Mouse (Mus musculus): ENCODE measurements around the gene Abca1.

Abca1 gene

DNA sequence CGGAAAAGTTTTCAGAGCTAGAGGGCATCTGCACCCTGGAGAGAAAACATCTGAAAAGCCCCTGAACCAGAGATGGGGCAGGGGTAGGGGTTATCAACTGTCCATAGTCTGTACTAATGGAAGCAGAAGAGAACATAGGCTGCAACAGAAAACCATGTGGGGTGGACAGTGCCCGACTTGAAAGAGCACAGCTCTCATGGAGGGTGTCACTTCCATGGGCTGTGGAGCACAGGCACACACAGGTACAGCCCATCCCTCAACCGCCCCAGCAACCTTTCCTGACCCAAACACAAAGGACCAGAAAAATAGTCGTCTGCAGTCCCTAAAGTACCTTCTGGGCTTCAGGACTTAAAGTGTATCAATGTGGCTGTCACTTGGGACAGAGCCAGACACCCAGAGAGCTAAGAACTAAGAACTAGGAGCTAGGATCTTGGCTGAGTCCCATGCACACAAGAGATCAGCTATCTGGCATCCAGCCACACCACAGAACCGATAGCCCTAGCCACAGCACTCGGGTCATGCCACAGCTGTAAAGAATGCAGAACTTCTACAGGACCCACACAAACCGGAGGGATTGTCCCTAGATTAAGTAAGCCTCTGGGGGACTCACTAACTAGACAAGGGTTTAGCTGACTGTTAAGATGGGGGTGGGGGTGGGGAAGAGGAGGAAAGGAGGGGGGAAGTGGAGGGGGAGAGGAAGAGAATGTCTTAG, 38.0 kb downstream of the Abca1 start:
- no peak for DNase-seq (ENCODE audit: low read depth, low spot score)

DNA sequence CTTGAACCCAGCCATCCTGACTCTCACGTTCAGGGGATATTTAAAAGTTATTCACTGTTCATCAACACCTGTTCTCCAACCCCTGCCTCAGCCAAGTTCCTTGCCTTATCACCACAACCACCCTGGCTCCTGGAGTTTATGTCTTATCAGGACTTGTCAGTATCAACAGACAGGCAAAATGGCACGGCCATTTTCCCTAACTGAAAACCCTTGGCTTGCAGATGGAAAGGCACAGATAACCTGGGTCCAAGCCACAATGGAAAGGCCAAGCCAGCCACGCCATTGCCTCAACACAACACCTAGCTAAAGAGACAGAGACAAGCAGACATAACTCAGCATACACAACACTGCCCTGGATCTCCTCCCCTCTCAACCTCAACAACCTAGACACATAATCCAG, 38.6 kb downstream of the Abca1 start:
- no peak for DNase-seq (ENCODE audit: low read depth, low spot score)

GRCm38 (mm10) chr4:53120038-53120685, 39.5 kb downstream of the Abca1 start:
- DNase-seq (ENCODE audit: low read depth, low spot score): no peak

GRCm38 (mm10) chr4:53118643-53119042, 41.1 kb downstream of the Abca1 start:
- DNase-seq (ENCODE audit: low read depth, low spot score): no peak

GRCm38 (mm10) chr4:53117610-53118009, 42.1 kb downstream of the Abca1 start:
- no peak for DNase-seq (ENCODE audit: low read depth, low spot score)

GRCm38 (mm10) chr4:53117076-53117475, 42.6 kb downstream of the Abca1 start:
- DNase-seq (ENCODE audit: low read depth, low spot score): no peak

GRCm38 (mm10) chr4:53115866-53116265, 43.8 kb downstream of the Abca1 start:
- DNase-seq (ENCODE audit: low read depth, low spot score): peak; percentile 16

DNA sequence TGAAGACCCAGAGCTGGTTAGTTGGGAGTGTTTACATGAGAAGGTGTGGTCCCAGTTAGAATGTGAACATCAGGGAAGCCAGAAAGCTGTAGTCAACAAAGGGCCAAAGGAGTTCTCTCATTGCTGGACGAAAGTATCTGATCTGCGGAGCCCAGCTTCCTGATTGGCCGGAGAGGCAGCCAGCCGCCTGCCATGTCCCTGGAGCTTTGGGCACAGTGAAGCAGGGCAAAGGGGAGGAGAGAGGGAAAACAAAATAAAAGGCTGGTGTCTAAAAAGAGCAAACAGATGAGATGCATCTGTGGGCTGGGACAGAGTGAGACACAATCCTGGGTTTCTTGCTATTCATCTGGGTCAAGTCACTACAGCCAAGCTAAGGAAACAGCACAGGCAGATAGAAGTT, 44.3 kb downstream of the Abca1 start:
- DNase-seq (ENCODE audit: low read depth, low spot score): no peak

DNA sequence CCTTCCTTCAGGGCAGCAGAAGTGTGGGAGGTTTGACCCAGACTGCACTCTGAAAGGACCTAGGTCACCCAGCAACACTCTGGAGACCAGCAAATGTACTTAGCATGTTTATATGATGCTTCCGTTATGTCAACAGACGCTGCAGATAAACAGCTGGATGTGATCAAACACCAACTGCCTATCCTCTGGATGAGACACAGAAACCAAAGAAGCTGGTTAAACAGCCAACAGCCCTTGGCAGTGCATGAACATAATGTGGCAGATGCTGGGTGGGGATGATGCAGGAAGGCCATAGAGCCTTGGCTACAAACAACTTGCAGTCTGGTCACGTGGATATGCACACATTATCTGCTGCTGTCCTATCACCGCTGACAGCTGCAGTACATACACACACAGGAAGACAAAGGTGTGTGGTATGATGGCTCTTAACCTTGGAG, 47.8 kb downstream of the Abca1 start:
- DNase-seq (ENCODE audit: low read depth, low spot score): no peak

DNA sequence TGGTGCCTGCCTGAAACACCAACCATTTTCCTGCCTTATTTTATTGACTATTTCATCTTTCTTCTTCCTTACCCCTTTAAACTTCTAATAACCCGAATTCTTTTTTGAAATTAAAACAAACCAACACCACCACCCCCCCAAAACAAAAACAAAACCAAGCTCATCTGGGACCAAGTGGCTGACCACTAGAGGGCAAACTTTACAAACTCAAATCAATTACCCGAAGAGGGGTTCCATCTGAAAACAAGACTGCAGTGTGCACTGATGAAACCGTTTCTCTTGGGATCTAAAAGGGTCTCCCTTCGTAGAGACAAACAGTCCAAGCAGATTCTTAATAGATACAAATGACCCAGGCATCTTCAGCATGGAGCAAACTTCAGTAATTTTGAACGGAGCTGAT, 49.3 kb downstream of the Abca1 start:
- peak; percentile 20 for DNase-seq (ENCODE audit: low read depth, low spot score)

- no peak for DNase-seq (ENCODE audit: low read depth, low spot score)
These were observed 50.2 kb downstream of the Abca1 start for GRCm38 (mm10) chr4:53109381-53109928.

GRCm38 (mm10) chr4:53108194-53108593, 51.5 kb downstream of the Abca1 start:
- no peak for DNase-seq (ENCODE audit: low read depth, low spot score)

DNA sequence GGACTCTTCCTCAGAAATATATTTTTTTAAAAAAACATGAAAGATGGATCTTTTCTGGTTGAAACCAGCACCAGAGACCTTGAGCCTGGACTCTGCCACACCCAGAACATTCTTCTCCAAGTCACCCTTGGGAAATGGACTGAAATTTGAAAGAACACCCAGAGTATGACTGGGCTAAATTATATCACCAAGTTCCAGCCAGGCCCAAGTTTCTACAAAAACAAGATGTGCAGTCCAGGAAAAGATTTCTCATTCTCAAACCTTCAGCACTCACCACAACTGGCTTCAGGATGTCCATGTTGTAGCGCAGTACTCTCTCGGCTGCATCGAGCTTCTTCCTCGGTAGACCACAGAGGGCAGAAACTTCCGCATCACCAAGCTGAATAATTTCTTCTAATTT, 53.0 kb downstream of the Abca1 start:
- no peak for DNase-seq (ENCODE audit: low read depth, low spot score)

- DNase-seq (ENCODE audit: low read depth, low spot score): no peak
These were observed 53.6 kb downstream of the Abca1 start for GRCm38 (mm10) chr4:53106071-53106470.

- DNase-seq (ENCODE audit: low read depth, low spot score): no peak
These were observed 55.1 kb downstream of the Abca1 start for GRCm38 (mm10) chr4:53104634-53105033.

GRCm38 (mm10) chr4:53102529-53102928, 57.2 kb downstream of the Abca1 start:
- no peak for DNase-seq (ENCODE audit: low read depth, low spot score)

GRCm38 (mm10) chr4:53101306-53101705, 58.4 kb downstream of the Abca1 start:
- DNase-seq (ENCODE audit: low read depth, low spot score): no peak

- no peak for DNase-seq (ENCODE audit: low read depth, low spot score)
These were observed 59.2 kb downstream of the Abca1 start for GRCm38 (mm10) chr4:53100492-53100891.

GRCm38 (mm10) chr4:53094850-53095249, 64.8 kb downstream of the Abca1 start:
- DNase-seq (ENCODE audit: low read depth, low spot score): no peak

DNA sequence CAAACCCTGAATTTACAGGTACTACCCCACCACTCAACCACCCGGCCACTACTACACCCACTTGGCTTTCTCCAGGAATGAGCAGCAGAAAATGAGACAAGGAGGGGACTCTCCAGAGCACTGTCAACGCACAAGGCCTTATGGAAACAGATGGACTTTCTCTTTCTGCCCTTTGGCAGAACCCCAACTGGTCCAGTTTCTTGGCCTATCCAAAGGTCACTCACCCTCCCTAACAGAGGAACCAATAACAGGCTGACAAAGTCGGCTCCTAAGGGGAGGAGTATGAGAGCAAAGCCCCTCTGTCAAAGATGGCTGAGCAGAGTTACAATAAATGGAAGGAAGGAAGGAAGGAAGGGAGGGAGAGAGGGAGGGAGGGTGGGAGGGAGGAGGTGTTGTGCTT, 65.4 kb downstream of the Abca1 start:
- DNase-seq (ENCODE audit: low read depth, low spot score): no peak

DNA sequence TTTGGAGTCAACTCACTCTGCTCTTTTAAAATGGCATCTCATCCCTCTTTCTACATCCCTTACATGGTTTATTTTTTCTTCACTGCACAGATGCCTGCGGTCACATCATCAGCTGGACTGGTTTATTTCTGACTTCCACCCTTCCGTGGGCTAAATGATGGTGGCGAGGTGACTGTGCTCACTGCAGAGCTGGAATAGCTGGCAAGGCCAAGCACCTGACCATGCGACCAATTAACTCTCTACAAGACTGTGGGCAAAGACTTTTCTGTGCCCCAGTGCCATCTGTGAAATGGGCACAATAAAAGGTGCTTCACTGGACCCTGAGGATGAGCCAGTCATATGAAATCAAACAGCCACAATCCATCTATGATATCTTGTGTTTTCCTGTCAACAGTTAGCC, 66.1 kb downstream of the Abca1 start:
- DNase-seq (ENCODE audit: low read depth, low spot score): no peak

DNA sequence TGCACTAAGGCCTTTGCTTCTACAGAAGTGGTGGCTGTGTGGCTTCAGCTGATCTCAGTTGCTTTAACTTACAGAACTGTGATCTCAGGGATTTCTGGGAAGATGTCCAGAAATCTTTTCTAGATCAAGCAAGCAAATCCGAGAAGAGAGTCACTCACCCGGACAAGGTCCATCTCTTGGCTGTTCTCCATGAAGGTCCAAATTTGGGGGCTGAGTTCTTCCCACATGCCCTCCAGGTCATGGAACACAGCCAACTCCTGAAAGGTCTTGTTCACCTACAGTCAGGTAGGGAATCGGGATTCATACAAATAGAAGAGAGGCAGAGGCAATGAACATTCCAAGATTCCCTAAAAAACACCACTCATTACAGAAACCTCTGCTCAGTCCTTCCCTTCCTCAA, 70.1 kb downstream of the Abca1 start:
- no peak for DNase-seq (ENCODE audit: low read depth, low spot score)

DNA sequence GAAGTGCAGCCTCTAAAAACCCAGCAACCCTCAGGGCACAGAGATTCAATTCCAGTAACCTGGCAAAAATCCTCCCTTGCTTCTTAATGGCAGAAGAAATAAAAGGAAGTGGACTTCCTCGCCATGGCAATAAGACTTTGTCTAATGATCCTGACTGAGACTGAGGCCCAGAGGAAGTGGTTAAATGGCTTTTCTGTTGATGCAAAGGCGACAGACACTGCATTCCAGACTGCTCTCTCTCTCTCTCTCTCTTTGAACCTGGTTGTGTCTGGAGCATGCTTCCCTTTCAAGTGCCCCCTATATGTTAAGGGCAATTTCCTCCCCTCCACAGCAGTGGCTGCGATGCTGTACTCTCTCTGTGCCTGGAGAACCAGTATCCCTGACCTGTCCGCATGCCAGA, 70.7 kb downstream of the Abca1 start:
- DNase-seq (ENCODE audit: low read depth, low spot score): no peak
